Mouse (Mus musculus) ES-E14 (cell line): ENCODE measurements at regions not wholly inside any gene's neighbourhood (a gene's known extent, or its start where the extent isn't known, plus 50 kb on each side); places are given as distances from the start of the nearest gene placed in this dataset.

ENCODE experiments used
- DNase-seq: peaks from one replicate; pipeline ENCODE4 v3.0.0-alpha.2; 2013; ENCODE audit warnings: low read depth, low spot score
- H3K27ac ChIP-seq: 2 replicates; pipeline ENCODE4 v1.5.1; 2012; ENCODE audit warnings: low read depth, mild to moderate bottlenecking, low read length, moderate library complexity, mixed read lengths; ENCODE audit not compliant: poor library complexity, insufficient read depth, severe bottlenecking
- H3K36me3 ChIP-seq: 2 replicates; pipeline ENCODE4 v1.6.1; 2012; ENCODE audit warnings: mild to moderate bottlenecking, low read length, moderate library complexity, mixed read lengths; ENCODE audit not compliant: control insufficient read depth, poor library complexity, insufficient read depth, severe bottlenecking
- H3K4me1 ChIP-seq, 2 experiments: fragments of 150-350 bp in 1 of 2; sonication (generic) in 1 of 2; 2 replicates each; pipeline ENCODE4 v1.6.1; 2012; ENCODE audit warnings: low read length in 2 of 2, mild to moderate bottlenecking in 1 of 2, mixed read lengths in 1 of 2; ENCODE audit not compliant: control insufficient read depth in 2 of 2, insufficient read depth in 2 of 2, poor library complexity in 1 of 2
- H3K4me3 ChIP-seq, 2 experiments: fragments of 150-350 bp in 1 of 2; sonication (generic) in 1 of 2; 2 replicates each; pipeline ENCODE4 v1.5.1; 2012; ENCODE audit warnings: low read length in 2 of 2, low read depth in 1 of 2, mild to moderate bottlenecking in 1 of 2, mixed read lengths in 1 of 2; ENCODE audit not compliant: insufficient read depth in 1 of 2, poor library complexity in 1 of 2, severe bottlenecking in 1 of 2
- H3K9ac ChIP-seq: 2 replicates; pipeline ENCODE4 v1.6.1; 2012; ENCODE audit warnings: low read depth, mild to moderate bottlenecking, low read length, mixed read lengths; ENCODE audit not compliant: poor library complexity, insufficient read depth, severe bottlenecking
- H3K9me3 ChIP-seq: fragments of 150-350 bp; sonication (generic); 2 replicates; pipeline ENCODE4 v1.6.1; 2012; ENCODE audit warnings: low read depth, mild to moderate bottlenecking, low read length; ENCODE audit not compliant: control insufficient read depth, insufficient read depth
- CHD2 ChIP-seq: IDR thresholded peaks from 2 replicates; pipeline ENCODE4 v1.6.1; 2014; ENCODE audit warnings: mild to moderate bottlenecking, low read depth, low read length, inconsistent platforms
- HCFC1 ChIP-seq: IDR thresholded peaks from 2 replicates; pipeline ENCODE4 v1.6.1; 2012; ENCODE audit warnings: low read length, inconsistent platforms, borderline replicate concordance; ENCODE audit not compliant: insufficient read depth
- MAFK ChIP-seq: IDR thresholded peaks from 2 replicates; pipeline ENCODE4 v1.6.1; 2014; ENCODE audit warnings: mild to moderate bottlenecking, low read depth, low read length, inconsistent platforms; ENCODE audit not compliant: insufficient read depth
- ZC3H11A ChIP-seq: IDR thresholded peaks from 2 replicates; pipeline ENCODE4 v1.6.1; 2012; ENCODE audit warnings: low read depth, mild to moderate bottlenecking, inconsistent platforms, low read length, borderline replicate concordance
- ZNF384 ChIP-seq: IDR thresholded peaks from 2 replicates; pipeline ENCODE4 v1.6.1; 2012; ENCODE audit warnings: low read depth, low read length, inconsistent platforms
- in situ Hi-C, 2 experiments: fragments of 600-800 bp; cut with MboI; formaldehyde crosslinking; loops; one replicate each; pipeline ENCODE4 v1.15.1; 2025; ENCODE audit warnings: low sequenced_read_pairs in 2 of 2, inconsistent platforms in 1 of 2; ENCODE audit not compliant: unreplicated experiment in 2 of 2

DNA sequence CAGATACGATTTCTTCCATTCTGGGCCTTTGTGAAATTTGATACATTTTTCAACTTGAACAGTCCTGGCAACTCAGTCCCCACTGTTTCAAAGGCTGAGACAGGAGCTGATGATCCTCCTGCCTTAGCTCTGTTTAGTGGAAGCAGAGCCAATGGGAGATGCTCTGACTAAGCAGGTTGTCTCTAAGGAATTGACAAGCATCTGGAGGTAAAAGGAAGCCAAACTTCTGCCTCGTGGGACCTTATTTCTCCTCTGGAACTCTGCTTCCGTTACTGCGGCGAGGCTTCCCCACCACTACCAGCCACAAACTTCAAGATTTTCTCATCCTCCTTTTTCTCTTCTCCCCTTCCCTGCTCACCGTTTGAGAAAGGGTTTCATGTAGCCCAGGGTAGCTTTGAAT is 78.4 kb downstream of the Edn1 start:
- DNase-seq: no peak
- in situ Hi-C loops: no loop called here
- Histone ChIP-seq H3K4me3 (no peak overlapping the region), H3K27ac (no peak overlapping the region), H3K4me1 (no peaks in the 10 kb centered on the region), H3K9ac (no peak overlapping the region), H3K9me3 (no peaks in the 10 kb centered on the region), H3K36me3 (no peaks in the 10 kb centered on the region)
- no peak for TF ChIP-seq CHD2
- no peak for TF ChIP-seq MAFK
- TF ChIP-seq ZNF384: no peak
- no peak for TF ChIP-seq HCFC1
- no peak for TF ChIP-seq ZC3H11A

DNA sequence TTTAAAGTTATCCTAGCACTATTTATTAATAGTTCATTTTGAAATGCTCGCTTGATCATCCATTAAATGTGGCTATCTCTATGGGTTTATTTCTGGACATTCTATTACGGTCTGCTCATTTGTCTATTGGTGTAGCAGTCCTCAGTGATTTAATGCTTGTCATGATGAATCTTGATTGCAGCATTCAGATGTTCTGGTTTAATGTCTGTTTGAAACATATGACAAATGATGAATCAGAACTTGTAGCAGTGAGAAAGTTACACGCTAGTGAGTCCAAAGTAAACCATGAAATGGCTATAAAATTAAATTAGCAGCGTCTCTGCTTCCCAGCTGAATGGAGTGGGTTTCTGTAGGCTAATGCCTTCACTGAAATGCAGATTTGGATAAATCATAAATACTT is 81.8 kb downstream of the Edn1 start:
- Histone ChIP-seq H3K9ac (no peak overlapping the region), H3K36me3 (no peaks in the 10 kb centered on the region), H3K9me3 (no peaks in the 10 kb centered on the region), H3K4me3 (no peak overlapping the region), H3K4me1 (no peaks in the 10 kb centered on the region), H3K27ac (no peak overlapping the region)
- TF ChIP-seq CHD2 (no peak), ZC3H11A (no peak), MAFK (no peak)
- in situ Hi-C loops: no loop called here
- no peak for DNase-seq

GRCm38 (mm10) chr13:42390389-42390788 is 89.1 kb downstream of the Edn1 start:
- TF ChIP-seq MAFK: no peak
- no peak for TF ChIP-seq ZC3H11A
- no peak for TF ChIP-seq CHD2
- TF ChIP-seq ZNF384: no peak
- TF ChIP-seq HCFC1: no peak
- Histone ChIP-seq H3K4me1 (peaks cover 0 to 3% of the 10 kb centered on the region in 2 experiments; a peak in 1 of 4 replicates), H3K9me3 (no peaks in the 10 kb centered on the region), H3K9ac (no peak overlapping the region), H3K4me3 (no peak overlapping the region), H3K36me3 (no peaks in the 10 kb centered on the region), H3K27ac (no peak overlapping the region)
- no peak for DNase-seq
- in situ Hi-C loops: no loop called here

DNA sequence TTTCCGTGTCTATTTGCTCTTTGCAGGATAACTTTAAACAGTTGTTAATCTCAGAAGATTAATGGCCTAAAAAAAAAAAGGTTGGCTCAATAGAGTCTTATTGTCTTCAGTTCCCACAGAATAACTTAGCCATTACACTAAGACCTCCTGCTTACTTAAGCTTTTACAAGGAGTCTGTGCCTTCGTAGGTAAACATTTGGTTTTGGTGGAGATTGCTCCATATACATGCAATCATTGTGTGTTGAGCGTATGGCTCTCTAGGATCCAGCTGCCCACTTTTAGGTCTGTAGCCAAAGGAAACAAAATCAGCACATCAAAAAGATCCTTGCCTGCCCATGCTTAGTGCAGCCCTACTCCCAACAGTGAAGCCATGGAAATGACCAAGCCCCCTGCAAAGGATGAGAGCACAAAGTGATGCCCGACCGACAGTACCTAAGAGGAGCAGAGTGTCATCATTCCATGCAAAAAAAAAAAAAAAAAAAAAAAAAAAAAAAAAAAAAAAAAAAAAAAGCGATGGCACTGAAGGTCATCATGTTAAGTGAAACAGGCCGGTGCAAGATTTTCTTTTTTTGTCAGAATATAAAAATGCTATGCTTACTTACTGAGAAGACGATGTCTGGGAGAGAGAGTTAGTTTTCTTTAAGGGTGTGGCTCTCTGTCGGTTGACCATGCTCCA is 90.2 kb downstream of the Edn1 start:
- no peak for DNase-seq

GRCm38 (mm10) chr13:42392701-42393100 is 91.4 kb downstream of the Edn1 start:
- H3K4me1 ChIP-seq: peaks cover 0 to 3% of the 10 kb centered on the region in 2 experiments; a peak in 1 of 4 replicates

More for the DNA sequence above, 90.2 kb downstream of the Edn1 start:
- H3K27ac ChIP-seq: no peak overlapping the region
- in situ Hi-C loops: no loop called here
- H3K4me1 ChIP-seq: peaks cover 0 to 3% of the 10 kb centered on the region in 2 experiments; a peak in 1 of 4 replicates
- H3K9ac ChIP-seq: no peak overlapping the region
- H3K4me3 ChIP-seq: no peak overlapping the region
- TF ChIP-seq ZNF384: peak; percentile 86
- no peak for TF ChIP-seq HCFC1
- no peaks in the 10 kb centered on the region for H3K9me3 ChIP-seq
- H3K36me3 ChIP-seq: no peaks in the 10 kb centered on the region

More at GRCm38 (mm10) chr13:42392701-42393100, 91.4 kb downstream of the Edn1 start:
- DNase-seq: no peak
- TF ChIP-seq ZNF384 (no peak), ZC3H11A (no peak), CHD2 (no peak), MAFK (no peak), HCFC1 (no peak)
- no peak overlapping the region for H3K4me3 ChIP-seq
- no peaks in the 10 kb centered on the region for H3K9me3 ChIP-seq
- no peaks in the 10 kb centered on the region for H3K36me3 ChIP-seq
- H3K27ac ChIP-seq: no peak overlapping the region
- in situ Hi-C loops: no loop called here
- H3K9ac ChIP-seq: no peak overlapping the region
